Mouse (Mus musculus) ES-E14 (cell line): ENCODE measurements around the gene Hectd4. TPM values are rescaled to one million over a fixed set of nuclear protein-coding genes. Genes with fewer than 3 reads are reported as not detected.
A peak's percentile ranks its signal among the peaks of the same experiment; 100 is the strongest.
"Not testable (repeated sequence)": the region's sequence is repeated elsewhere in the genome, so short reads cannot be mapped to it uniquely, and the experiment has no call there.

ENCODE experiments used
- DNase-seq: peaks from one replicate; pipeline ENCODE4 v3.0.0-alpha.2; 2013; ENCODE audit warnings: low read depth, low spot score
- H3K27ac ChIP-seq: 2 replicates; pipeline ENCODE4 v1.5.1; 2012; ENCODE audit warnings: low read depth, mild to moderate bottlenecking, low read length, moderate library complexity, mixed read lengths; ENCODE audit not compliant: poor library complexity, insufficient read depth, severe bottlenecking
- H3K36me3 ChIP-seq: 2 replicates; pipeline ENCODE4 v1.6.1; 2012; ENCODE audit warnings: mild to moderate bottlenecking, low read length, moderate library complexity, mixed read lengths; ENCODE audit not compliant: control insufficient read depth, poor library complexity, insufficient read depth, severe bottlenecking
- H3K4me1 ChIP-seq, 2 experiments: fragments of 150-350 bp in 1 of 2; sonication (generic) in 1 of 2; 2 replicates each; pipeline ENCODE4 v1.6.1; 2012; ENCODE audit warnings: low read length in 2 of 2, mild to moderate bottlenecking in 1 of 2, mixed read lengths in 1 of 2; ENCODE audit not compliant: control insufficient read depth in 2 of 2, insufficient read depth in 2 of 2, poor library complexity in 1 of 2
- H3K4me3 ChIP-seq, 2 experiments: fragments of 150-350 bp in 1 of 2; sonication (generic) in 1 of 2; 2 replicates each; pipeline ENCODE4 v1.5.1; 2012; ENCODE audit warnings: low read length in 2 of 2, low read depth in 1 of 2, mild to moderate bottlenecking in 1 of 2, mixed read lengths in 1 of 2; ENCODE audit not compliant: insufficient read depth in 1 of 2, poor library complexity in 1 of 2, severe bottlenecking in 1 of 2
- H3K9ac ChIP-seq: 2 replicates; pipeline ENCODE4 v1.6.1; 2012; ENCODE audit warnings: low read depth, mild to moderate bottlenecking, low read length, mixed read lengths; ENCODE audit not compliant: poor library complexity, insufficient read depth, severe bottlenecking
- H3K9me3 ChIP-seq: fragments of 150-350 bp; sonication (generic); 2 replicates; pipeline ENCODE4 v1.6.1; 2012; ENCODE audit warnings: low read depth, mild to moderate bottlenecking, low read length; ENCODE audit not compliant: control insufficient read depth, insufficient read depth
- CHD2 ChIP-seq: IDR thresholded peaks from 2 replicates; pipeline ENCODE4 v1.6.1; 2014; ENCODE audit warnings: mild to moderate bottlenecking, low read depth, low read length, inconsistent platforms
- HCFC1 ChIP-seq: IDR thresholded peaks from 2 replicates; pipeline ENCODE4 v1.6.1; 2012; ENCODE audit warnings: low read length, inconsistent platforms, borderline replicate concordance; ENCODE audit not compliant: insufficient read depth
- MAFK ChIP-seq: IDR thresholded peaks from 2 replicates; pipeline ENCODE4 v1.6.1; 2014; ENCODE audit warnings: mild to moderate bottlenecking, low read depth, low read length, inconsistent platforms; ENCODE audit not compliant: insufficient read depth
- ZC3H11A ChIP-seq: IDR thresholded peaks from 2 replicates; pipeline ENCODE4 v1.6.1; 2012; ENCODE audit warnings: low read depth, mild to moderate bottlenecking, inconsistent platforms, low read length, borderline replicate concordance
- ZNF384 ChIP-seq: IDR thresholded peaks from 2 replicates; pipeline ENCODE4 v1.6.1; 2012; ENCODE audit warnings: low read depth, low read length, inconsistent platforms
- in situ Hi-C, 2 experiments: fragments of 600-800 bp; cut with MboI; formaldehyde crosslinking; loops; one replicate each; pipeline ENCODE4 v1.15.1; 2025; ENCODE audit warnings: low sequenced_read_pairs in 2 of 2, inconsistent platforms in 1 of 2; ENCODE audit not compliant: unreplicated experiment in 2 of 2
- total RNA-seq: library from RNA; depleted of rRNA; stranded (reverse); fragments of 300-350 nt; gene quantifications from 2 replicates; pipeline ENCODE4 v1.2.3, GENCODE M21; 2012

The Hectd4 gene
- total RNA-seq, 1 experiment: 14.2 TPM

DNA sequence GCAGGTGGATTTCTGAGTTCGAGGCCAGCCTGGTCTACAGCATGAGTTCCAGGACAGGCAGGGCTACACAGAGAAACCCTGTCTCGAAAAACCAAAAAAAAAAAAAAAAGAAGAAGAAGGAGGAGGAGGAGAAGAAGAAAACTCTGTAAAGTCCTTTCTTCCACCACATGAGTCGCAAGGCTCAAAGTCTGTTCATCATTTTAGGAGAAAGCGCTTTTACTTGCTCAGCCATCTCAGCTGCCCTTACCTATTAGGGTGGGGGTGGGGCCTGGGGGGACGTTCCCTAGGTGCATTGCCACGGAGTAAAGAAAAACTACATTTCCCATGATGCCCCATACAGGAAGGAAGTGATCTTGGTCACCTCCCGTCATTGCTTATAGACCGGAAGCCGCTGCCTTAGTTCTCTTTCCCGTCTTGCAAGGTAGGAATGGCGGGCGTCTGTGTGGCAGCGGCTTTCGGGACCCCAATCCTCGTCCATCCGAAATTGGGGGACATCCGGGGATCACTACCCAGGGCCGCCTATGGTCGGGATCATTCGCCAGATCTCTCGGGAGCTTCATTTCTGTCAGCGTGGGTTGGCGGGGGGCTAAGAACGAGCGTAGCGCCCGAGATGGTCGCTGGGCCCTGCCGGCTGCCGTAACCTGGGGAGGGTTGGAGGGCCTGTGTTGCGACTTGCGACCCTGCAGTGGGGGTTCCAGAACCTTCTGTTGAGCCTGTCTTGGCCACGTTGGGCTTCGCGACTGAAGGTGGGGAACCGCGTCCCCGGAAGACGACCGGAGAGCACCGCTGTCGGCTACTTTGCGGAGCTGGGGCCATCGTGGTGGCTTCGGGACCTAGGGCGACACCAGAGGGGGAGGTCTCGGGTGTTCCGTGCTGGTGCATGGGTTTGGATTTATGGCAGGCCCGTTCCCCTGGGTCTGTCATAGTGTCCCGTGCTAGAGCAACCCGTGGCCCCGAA lies 15.6 kb upstream of the Hectd4 start, which contains the start of gene Rpl6:
TSS of gene Rpl6 (plus strand) at position 350 of the 958 bp plus-strand sequence.
- in situ Hi-C loops: no loop called here
- Histone ChIP-seq H3K4me1 (0 out of 4 replicates have a peak, but pooled peaks cover 0 to 2% of the 10 kb centered on the region in 2 experiments), H3K9ac (peak within 1 kb of the TSS; percentile 97), H3K36me3 (peaks cover 43% of the 10 kb centered on the region), H3K9me3 (no peaks in the 10 kb centered on the region), H3K27ac (peak within 1 kb of the TSS; percentile 82), H3K4me3 (peak within 1 kb of the TSS; percentile 85 to 98)
- TF ChIP-seq CHD2 (no peak), MAFK (no peak), ZC3H11A (no peak), HCFC1 (peak; percentile 97), ZNF384 (peak; percentile 67)
- peak; percentile 57 for DNase-seq

- H3K27ac ChIP-seq, DNase-seq, H3K4me1 ChIP-seq, H3K9me3 ChIP-seq, in situ Hi-C loops: not testable (repeated sequence)
- Histone ChIP-seq H3K9ac (peak overlapping the region; percentile 97), H3K36me3 (peaks cover 47% of the 10 kb centered on the region), H3K4me3 (peak overlapping the region; percentile 85 to 98)
These were observed 14.4 kb upstream of the Hectd4 start for GRCm38 (mm10) chr5:121205537-121206130.

GRCm38 (mm10) chr5:121206540-121206939 lies 13.5 kb upstream of the Hectd4 start:
- no peak for DNase-seq
- peak overlapping the region; percentile 97 for H3K9ac ChIP-seq
- no peak for TF ChIP-seq MAFK
- no peak for TF ChIP-seq ZC3H11A
- TF ChIP-seq CHD2: no peak
- TF ChIP-seq ZNF384: no peak
- no peak for TF ChIP-seq HCFC1
- peaks cover 56% of the 10 kb centered on the region for H3K36me3 ChIP-seq
- peak overlapping the region; percentile 85 to 98 for H3K4me3 ChIP-seq
- H3K9me3 ChIP-seq: no peaks in the 10 kb centered on the region
- in situ Hi-C loops: no loop called here
- H3K27ac ChIP-seq: no peak overlapping the region
- H3K4me1 ChIP-seq: 0 out of 4 replicates have a peak, but pooled peaks cover 0 to 2% of the 10 kb centered on the region in 2 experiments

GRCm38 (mm10) chr5:121206984-121207383 lies 13.0 kb upstream of the Hectd4 start:
- no peak for DNase-seq
- Histone ChIP-seq H3K36me3 (peaks cover 60% of the 10 kb centered on the region), H3K9ac (peak overlapping the region; percentile 97; the same call in 1 of the 2 replicates), H3K27ac (no peak overlapping the region), H3K4me3 (peak overlapping the region in 1 of 2 experiments; percentile 85; a peak in 2 of 4 replicates), H3K4me1 (0 out of 4 replicates have a peak, but pooled peaks cover 0 to 2% of the 10 kb centered on the region in 2 experiments), H3K9me3 (no peaks in the 10 kb centered on the region)
- TF ChIP-seq HCFC1: no peak
- no peak for TF ChIP-seq ZC3H11A
- no peak for TF ChIP-seq CHD2
- no peak for TF ChIP-seq ZNF384
- TF ChIP-seq MAFK: no peak
- in situ Hi-C loops: no loop called here
